Mouse (Mus musculus) ES-E14 (cell line): Measurements from ENCODE around the gene Litaf. TPM values are rescaled to one million over a fixed set of nuclear protein-coding genes. Genes with fewer than 3 reads are reported as not detected.

Experiments used
- DNase-seq: peaks from one replicate; pipeline ENCODE4 v3.0.0-alpha.2; 2013; ENCODE audit warnings: low read depth, low spot score
- H3K27ac ChIP-seq: 2 replicates; pipeline ENCODE4 v1.5.1; 2012; ENCODE audit warnings: low read depth, mild to moderate bottlenecking, low read length, moderate library complexity, mixed read lengths; ENCODE audit not compliant: poor library complexity, insufficient read depth, severe bottlenecking
- H3K36me3 ChIP-seq: 2 replicates; pipeline ENCODE4 v1.6.1; 2012; ENCODE audit warnings: mild to moderate bottlenecking, low read length, moderate library complexity, mixed read lengths; ENCODE audit not compliant: control insufficient read depth, poor library complexity, insufficient read depth, severe bottlenecking
- H3K4me1 ChIP-seq, 2 experiments: fragments of 150-350 bp in 1 of 2; sonication (generic) in 1 of 2; 2 replicates each; pipeline ENCODE4 v1.6.1; 2012; ENCODE audit warnings: low read length in 2 of 2, mild to moderate bottlenecking in 1 of 2, mixed read lengths in 1 of 2; ENCODE audit not compliant: control insufficient read depth in 2 of 2, insufficient read depth in 2 of 2, poor library complexity in 1 of 2
- H3K4me3 ChIP-seq, 2 experiments: fragments of 150-350 bp in 1 of 2; sonication (generic) in 1 of 2; 2 replicates each; pipeline ENCODE4 v1.5.1; 2012; ENCODE audit warnings: low read length in 2 of 2, low read depth in 1 of 2, mild to moderate bottlenecking in 1 of 2, mixed read lengths in 1 of 2; ENCODE audit not compliant: insufficient read depth in 1 of 2, poor library complexity in 1 of 2, severe bottlenecking in 1 of 2
- H3K9ac ChIP-seq: 2 replicates; pipeline ENCODE4 v1.6.1; 2012; ENCODE audit warnings: low read depth, mild to moderate bottlenecking, low read length, mixed read lengths; ENCODE audit not compliant: poor library complexity, insufficient read depth, severe bottlenecking
- H3K9me3 ChIP-seq: fragments of 150-350 bp; sonication (generic); 2 replicates; pipeline ENCODE4 v1.6.1; 2012; ENCODE audit warnings: low read depth, mild to moderate bottlenecking, low read length; ENCODE audit not compliant: control insufficient read depth, insufficient read depth
- CHD2 ChIP-seq: IDR thresholded peaks from 2 replicates; pipeline ENCODE4 v1.6.1; 2014; ENCODE audit warnings: mild to moderate bottlenecking, low read depth, low read length, inconsistent platforms
- HCFC1 ChIP-seq: IDR thresholded peaks from 2 replicates; pipeline ENCODE4 v1.6.1; 2012; ENCODE audit warnings: low read length, inconsistent platforms, borderline replicate concordance; ENCODE audit not compliant: insufficient read depth
- MAFK ChIP-seq: IDR thresholded peaks from 2 replicates; pipeline ENCODE4 v1.6.1; 2014; ENCODE audit warnings: mild to moderate bottlenecking, low read depth, low read length, inconsistent platforms; ENCODE audit not compliant: insufficient read depth
- ZC3H11A ChIP-seq: IDR thresholded peaks from 2 replicates; pipeline ENCODE4 v1.6.1; 2012; ENCODE audit warnings: low read depth, mild to moderate bottlenecking, inconsistent platforms, low read length, borderline replicate concordance
- ZNF384 ChIP-seq: IDR thresholded peaks from 2 replicates; pipeline ENCODE4 v1.6.1; 2012; ENCODE audit warnings: low read depth, low read length, inconsistent platforms
- in situ Hi-C, 2 experiments: fragments of 600-800 bp; cut with MboI; formaldehyde crosslinking; loops; one replicate each; pipeline ENCODE4 v1.15.1; 2025; ENCODE audit warnings: low sequenced_read_pairs in 2 of 2, inconsistent platforms in 1 of 2; ENCODE audit not compliant: unreplicated experiment in 2 of 2
- total RNA-seq: library from RNA; depleted of rRNA; stranded (reverse); fragments of 300-350 nt; gene quantifications from 2 replicates; pipeline ENCODE4 v1.2.3, GENCODE M21; 2012

Litaf gene
- total RNA-seq, 1 experiment = 25.9 TPM

- Histone ChIP-seq H3K9me3 (no peaks in the 10 kb centered on the region), H3K36me3 (no peaks in the 10 kb centered on the region)
- DNase-seq = no peak
Observed at GRCm38 (mm10) chr16:10998224-10998623, 67.7 kb downstream of the Litaf start.

DNA sequence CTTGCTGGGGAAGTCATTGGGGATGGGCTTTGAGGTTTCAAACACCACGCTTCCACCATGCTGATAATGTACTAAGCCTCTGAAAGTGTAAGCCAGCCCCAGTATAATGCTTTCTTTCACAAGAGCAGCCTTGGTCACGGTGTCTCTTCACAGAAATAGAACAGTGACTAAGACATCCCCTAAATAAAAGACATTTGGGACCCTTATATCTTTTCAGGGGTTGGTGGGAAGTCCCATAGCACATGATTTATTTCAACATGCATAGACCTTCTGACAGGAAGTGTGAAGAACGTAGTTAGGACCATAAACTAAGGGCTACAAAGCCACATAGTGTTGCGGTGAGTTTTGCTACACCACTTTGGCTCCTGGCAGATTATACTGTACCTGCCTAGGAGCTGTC, 69.4 kb downstream of the Litaf start:
- in situ Hi-C loops = no loop called here
- Histone ChIP-seq H3K36me3 (no peaks in the 10 kb centered on the region), H3K9me3 (no peaks in the 10 kb centered on the region), H3K4me1 (0 out of 4 replicates have a peak, but pooled peaks cover 0 to 2% of the 10 kb centered on the region in 2 experiments), H3K9ac (no peak overlapping the region), H3K4me3 (no peak overlapping the region), H3K27ac (no peak overlapping the region)
- no peak for TF ChIP-seq CHD2
- no peak for TF ChIP-seq ZC3H11A
- TF ChIP-seq HCFC1 = no peak
- TF ChIP-seq MAFK = no peak
- no peak for TF ChIP-seq ZNF384
- DNase-seq = no peak

More at GRCm38 (mm10) chr16:10998224-10998623, 67.7 kb downstream of the Litaf start:
- H3K4me3 ChIP-seq = peak overlapping the region in 1 of 2 experiments; percentile 16; a peak in 1 of 4 replicates
- H3K27ac ChIP-seq = no peak overlapping the region
- H3K4me1 ChIP-seq = 0 out of 4 replicates have a peak, but pooled peaks cover 0 to 2% of the 10 kb centered on the region in 2 experiments
- TF ChIP-seq HCFC1 (no peak), CHD2 (no peak), ZC3H11A (no peak), MAFK (no peak), ZNF384 (no peak)
- H3K9ac ChIP-seq = no peak overlapping the region; the same call in 1 of the 2 replicates
- in situ Hi-C loops = no loop called here

GRCm38 (mm10) chr16:10993032-10993744, 72.8 kb downstream of the Litaf start:
- in situ Hi-C loops = no loop called here
- Histone ChIP-seq H3K36me3 (no peaks in the 10 kb centered on the region; the same call in 1 of the 2 replicates), H3K27ac (no peak overlapping the region), H3K4me1 (0 out of 4 replicates have a peak, but pooled peaks cover 0 to 2% of the 10 kb centered on the region in 2 experiments), H3K4me3 (peak overlapping the region; percentile 76 to 77), H3K9ac (peak overlapping the region; percentile 75), H3K9me3 (no peaks in the 10 kb centered on the region)
- TF ChIP-seq CHD2 (no peak), ZC3H11A (no peak), MAFK (no peak), ZNF384 (no peak)
- DNase-seq = peak; percentile 95

DNA sequence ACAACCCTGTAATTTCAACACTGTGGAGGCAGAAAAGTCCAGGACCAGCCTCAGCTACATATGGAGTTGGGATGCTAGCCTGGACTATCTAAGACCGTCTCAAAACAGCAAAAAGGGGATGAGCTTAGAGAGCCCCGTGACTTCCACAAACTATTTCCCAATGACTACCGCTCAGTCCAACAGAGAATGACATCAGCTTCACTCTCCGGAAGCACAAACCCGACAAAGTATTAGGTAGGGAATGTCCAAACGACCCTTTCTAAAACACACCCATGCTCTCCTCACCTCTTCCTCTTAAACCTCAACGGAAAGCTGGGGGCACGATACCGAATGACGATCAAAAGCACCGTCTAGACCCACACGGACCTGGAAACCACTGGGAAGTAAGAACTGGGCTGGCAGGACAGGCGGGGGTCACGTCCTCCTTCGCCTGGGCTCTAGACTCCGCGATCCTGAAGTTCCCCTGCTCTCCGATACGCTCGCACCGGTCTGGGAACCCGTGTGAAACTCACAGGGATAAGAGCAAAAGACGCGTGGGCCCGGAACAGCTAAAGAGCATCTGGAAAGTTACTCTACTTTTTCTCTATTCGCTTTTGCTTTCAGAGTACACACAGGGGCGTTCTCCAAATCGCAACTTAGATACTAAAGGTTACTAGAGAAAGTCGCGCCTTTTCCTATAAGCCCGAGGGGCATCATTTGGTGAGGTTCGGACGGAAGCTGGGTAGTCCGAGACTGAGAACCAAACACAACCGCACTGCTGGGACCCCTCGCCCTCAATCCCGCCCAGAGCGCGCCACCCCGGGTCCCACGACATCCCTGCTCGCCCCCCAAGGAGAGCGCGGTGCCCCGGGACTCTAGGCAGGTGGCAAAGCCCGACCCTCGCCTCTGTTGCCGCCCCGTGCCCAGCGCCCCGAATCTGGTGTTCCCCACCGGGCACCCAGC, 73.6 kb downstream of the Litaf start:
- Histone ChIP-seq H3K9me3 (no peaks in the 10 kb centered on the region), H3K27ac (no peak overlapping the region)
- in situ Hi-C loops = no loop called here

More for the DNA sequence above, 73.6 kb downstream of the Litaf start:
- H3K9ac ChIP-seq = peak overlapping the region; percentile 75
- TF ChIP-seq MAFK (no peak), ZC3H11A (no peak), HCFC1 (no peak), CHD2 (no peak), ZNF384 (no peak)
- 0 out of 4 replicates have a peak, but pooled peaks cover 0 to 2% of the 10 kb centered on the region in 2 experiments for H3K4me1 ChIP-seq
- no peak for DNase-seq
- no peaks in the 10 kb centered on the region; the same call in 1 of the 2 replicates for H3K36me3 ChIP-seq
- peak overlapping the region; percentile 76 to 77 for H3K4me3 ChIP-seq
